Mouse (Mus musculus): ENCODE measurements around the gene Llgl2.
"Not testable (repeated sequence)": the region's sequence is repeated elsewhere in the genome, so short reads cannot be mapped to it uniquely, and the experiment has no call there.

Gene Llgl2

GRCm38 (mm10) chr11:115836656-115837395 is 13.0 kb downstream of the Llgl2 start:
- no peak for DNase-seq

- DNase-seq, result no peak
Observed at GRCm38 (mm10) chr11:115837606-115838345, 13.9 kb downstream of the Llgl2 start.

GRCm38 (mm10) chr11:115838895-115839311 is 15.1 kb downstream of the Llgl2 start:
- DNase-seq, result no peak

- no peak for DNase-seq
Observed at GRCm38 (mm10) chr11:115839732-115840131, 15.9 kb downstream of the Llgl2 start.

GRCm38 (mm10) chr11:115841044-115841443 is 17.2 kb downstream of the Llgl2 start:
- DNase-seq, result no peak

GRCm38 (mm10) chr11:115841961-115842550 is 18.2 kb downstream of the Llgl2 start:
- no peak for DNase-seq

GRCm38 (mm10) chr11:115843141-115843890 is 19.5 kb downstream of the Llgl2 start:
- DNase-seq, result no peak

- DNase-seq, result no peak
Observed at GRCm38 (mm10) chr11:115843891-115844239, 20.0 kb downstream of the Llgl2 start.

- no peak for DNase-seq
Observed at GRCm38 (mm10) chr11:115844240-115844639, 20.4 kb downstream of the Llgl2 start.

- no peak for DNase-seq
Observed at GRCm38 (mm10) chr11:115845819-115846218, 22.0 kb downstream of the Llgl2 start.

GRCm38 (mm10) chr11:115854674-115855073 is 30.8 kb downstream of the Llgl2 start:
- no peak for DNase-seq

GRCm38 (mm10) chr11:115857146-115857545 is 33.3 kb downstream of the Llgl2 start:
- not testable (repeated sequence) for DNase-seq

GRCm38 (mm10) chr11:115857936-115858335 is 34.1 kb downstream of the Llgl2 start:
- DNase-seq, result no peak

- no peak for DNase-seq
Observed at GRCm38 (mm10) chr11:115858354-115858753, 34.5 kb downstream of the Llgl2 start, which contains the start of gene Myo15b. Gene Myo15b, plus strand, starts transcription at chr11:115858406.

- peak; percentile 60 to 61 for DNase-seq
Observed at GRCm38 (mm10) chr11:115859143-115859945, 35.5 kb downstream of the Llgl2 start.

GRCm38 (mm10) chr11:115863895-115864294 is 40.0 kb downstream of the Llgl2 start:
- DNase-seq, result no peak

GRCm38 (mm10) chr11:115869393-115869792 is 45.5 kb downstream of the Llgl2 start:
- no peak for DNase-seq

- DNase-seq, result no peak
Observed at GRCm38 (mm10) chr11:115872437-115872836, 48.6 kb downstream of the Llgl2 start.

- DNase-seq, result no peak
Observed at GRCm38 (mm10) chr11:115875935-115876334, 52.1 kb downstream of the Llgl2 start.

- DNase-seq, result no peak
Observed at GRCm38 (mm10) chr11:115876438-115876837, 52.6 kb downstream of the Llgl2 start.

- DNase-seq, result no peak
Observed at GRCm38 (mm10) chr11:115877174-115877755, 53.4 kb downstream of the Llgl2 start.

- no peak for DNase-seq
Observed at GRCm38 (mm10) chr11:115878071-115878470, 54.2 kb downstream of the Llgl2 start.
